Mouse (Mus musculus) midbrain, embryonic 10.5 days (tissue): Measurements from ENCODE around the gene Camta1. TPM values are rescaled to one million over a fixed set of nuclear protein-coding genes. Genes with fewer than 3 reads are reported as not detected.

Source experiments
- DNase-seq: peaks from one replicate; pipeline ENCODE4 v3.0.0-alpha.2; 2017; ENCODE audit warnings: low spot score
- H3K27ac ChIP-seq: fragments of 300-500 bp; sonication (generic); replicated peaks from 2 replicates; pipeline ENCODE4 v1.5.1; 2016; ENCODE audit warnings: mild to moderate bottlenecking
- H3K27me3 ChIP-seq: fragments of 300-500 bp; sonication (generic); 2 replicates; pipeline ENCODE4 v1.6.1; 2016; ENCODE audit warnings: low read depth, mild to moderate bottlenecking; ENCODE audit not compliant: poor library complexity, severe bottlenecking
- H3K36me3 ChIP-seq: fragments of 300-500 bp; sonication (generic); 2 replicates; pipeline ENCODE4 v1.6.1; 2016; ENCODE audit warnings: mild to moderate bottlenecking, moderate library complexity
- H3K4me1 ChIP-seq: fragments of 300-500 bp; sonication (generic); 2 replicates; pipeline ENCODE4 v1.6.1; 2016
- H3K4me3 ChIP-seq: fragments of 300-500 bp; sonication (generic); 2 replicates; pipeline ENCODE4 v1.5.1; 2016; ENCODE audit warnings: mild to moderate bottlenecking, moderate library complexity
- H3K9me3 ChIP-seq: fragments of 300-500 bp; sonication (generic); replicated peaks from 2 replicates; pipeline ENCODE4 v1.6.1; 2016; ENCODE audit warnings: mild to moderate bottlenecking
- WGBS: fragments of 180-500 bp; shearing (Covaris S2); methylation state at CpG from one replicate; pipeline ENCODE4 v1.1.7; 2016; 5-methylcytosine and 5-hydroxymethylcytosine counted together
- polyA plus RNA-seq: library from polyadenylated mRNA; unstranded; fragments of >200 nt; fragmentation: Nextera tagmentation; extraction: Ambion mirVana; gene quantifications from 2 replicates; pipeline ENCODE4 v1.2.1, GENCODE M21; 2016

Gene Camta1
- polyA plus RNA-seq, 1 experiment from 2014 or later, result 137 TPM

- 91% methylated on average over 16 of the region's 16 CpGs for WGBS
- DNase-seq, result no peak
- Histone ChIP-seq H3K9me3 (no peaks in the 10 kb centered on the region), H3K36me3 (no peaks in the 10 kb centered on the region), H3K4me3 (no peak overlapping the region), H3K4me1 (peaks cover 21% of the 10 kb centered on the region), H3K27ac (no peak overlapping the region), H3K27me3 (peaks cover 11% of the 10 kb centered on the region; the same call in 1 of the 2 replicates)
Measured at GRCm38 (mm10) chr4:151415376-151415775, 446.3 kb downstream of the Camta1 start.

DNA sequence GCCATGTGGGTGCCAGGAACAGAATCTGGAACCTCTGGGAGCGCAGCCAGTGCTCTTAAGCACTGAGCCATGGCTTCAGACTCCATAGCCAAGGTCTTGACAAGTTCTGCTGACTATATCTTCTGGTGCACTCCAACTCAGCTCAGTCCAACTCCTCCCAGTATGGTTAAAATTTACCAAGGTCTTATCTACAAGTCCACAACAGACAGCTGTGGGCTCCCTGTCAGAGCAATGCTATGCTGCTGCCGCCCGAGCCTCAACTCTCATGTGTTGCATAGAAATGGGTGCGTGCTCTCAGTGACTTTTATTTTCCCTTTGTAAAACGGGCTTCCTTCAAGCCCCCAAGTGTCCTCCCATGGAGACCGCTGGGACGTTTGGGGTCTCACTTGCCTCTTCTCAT, 446.7 kb downstream of the Camta1 start:
- no peak for DNase-seq
- Histone ChIP-seq H3K27me3 (peaks cover 11% of the 10 kb centered on the region; the same call in 1 of the 2 replicates), H3K4me3 (no peak overlapping the region), H3K4me1 (peaks cover 21% of the 10 kb centered on the region), H3K27ac (no peak overlapping the region), H3K9me3 (no peaks in the 10 kb centered on the region), H3K36me3 (no peaks in the 10 kb centered on the region)
- 92% methylated on average over 7 of the region's 7 CpGs for WGBS

- Histone ChIP-seq H3K9me3 (no peaks in the 10 kb centered on the region), H3K4me3 (peak overlapping the region; percentile 26), H3K27me3 (peaks cover 11% of the 10 kb centered on the region; the same call in 1 of the 2 replicates), H3K36me3 (no peaks in the 10 kb centered on the region), H3K4me1 (peaks cover 25% of the 10 kb centered on the region), H3K27ac (0 out of 2 replicates have a peak overlapping the region, but pooled peaks have one; percentile 38)
- 32% methylated on average over 14 of the region's 14 CpGs for WGBS
- DNase-seq, result peak; percentile 18
Measured at GRCm38 (mm10) chr4:151411641-151412061, 450.0 kb downstream of the Camta1 start.

GRCm38 (mm10) chr4:151411016-151411415, 450.7 kb downstream of the Camta1 start:
- Histone ChIP-seq H3K27ac (no peak overlapping the region), H3K36me3 (no peaks in the 10 kb centered on the region), H3K4me3 (no peak overlapping the region), H3K4me1 (peaks cover 25% of the 10 kb centered on the region), H3K9me3 (no peaks in the 10 kb centered on the region), H3K27me3 (peaks cover 11% of the 10 kb centered on the region; the same call in 1 of the 2 replicates)
- WGBS, result 48% methylated on average over 3 of the region's 3 CpGs
- DNase-seq, result no peak

DNA sequence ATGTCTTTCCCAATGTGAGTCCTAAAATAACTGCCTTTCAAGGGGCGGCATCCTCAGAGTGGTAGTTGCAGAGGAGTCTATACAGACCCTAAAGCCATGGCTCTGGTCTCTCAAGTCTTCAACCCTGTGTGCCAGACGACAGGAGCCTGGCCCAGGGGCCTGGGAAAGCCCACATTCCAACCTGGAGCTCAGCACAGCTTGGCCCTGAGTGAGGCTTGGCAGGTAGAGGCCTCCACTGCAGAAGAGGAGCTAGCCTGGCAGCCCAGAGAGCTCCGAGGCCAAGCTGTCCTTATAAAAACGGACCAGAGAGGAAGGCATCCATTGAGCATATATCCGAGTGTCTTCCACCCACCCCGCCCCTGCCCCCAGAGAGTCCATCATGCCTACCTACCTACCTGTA, 452.4 kb downstream of the Camta1 start:
- no peaks in the 10 kb centered on the region for H3K36me3 ChIP-seq
- H3K9me3 ChIP-seq, result no peaks in the 10 kb centered on the region
- peaks cover 11% of the 10 kb centered on the region; the same call in 1 of the 2 replicates for H3K27me3 ChIP-seq
- peaks cover 31% of the 10 kb centered on the region for H3K4me1 ChIP-seq
- no peak overlapping the region for H3K27ac ChIP-seq
- no peak for DNase-seq
- H3K4me3 ChIP-seq, result no peak overlapping the region
- 74% methylated on average over 6 of the region's 6 CpGs for WGBS

GRCm38 (mm10) chr4:151408811-151409210, 452.9 kb downstream of the Camta1 start:
- DNase-seq, result no peak
- Histone ChIP-seq H3K4me3 (no peak overlapping the region), H3K36me3 (no peaks in the 10 kb centered on the region), H3K9me3 (no peaks in the 10 kb centered on the region), H3K27ac (no peak overlapping the region), H3K4me1 (peaks cover 31% of the 10 kb centered on the region), H3K27me3 (peaks cover 11% of the 10 kb centered on the region; the same call in 1 of the 2 replicates)
- 61% methylated on average over 8 of the region's 8 CpGs for WGBS

- H3K9me3 ChIP-seq, result no peaks in the 10 kb centered on the region
- H3K36me3 ChIP-seq, result no peaks in the 10 kb centered on the region
- 95% methylated on average over 4 of the region's 4 CpGs for WGBS
- H3K27ac ChIP-seq, result no peak overlapping the region
- H3K4me1 ChIP-seq, result peaks cover 31% of the 10 kb centered on the region
- no peak for DNase-seq
- H3K4me3 ChIP-seq, result no peak overlapping the region
- H3K27me3 ChIP-seq, result peaks cover 11% of the 10 kb centered on the region; the same call in 1 of the 2 replicates
Measured at GRCm38 (mm10) chr4:151408246-151408645, 453.4 kb downstream of the Camta1 start.

GRCm38 (mm10) chr4:151407129-151407528, 454.5 kb downstream of the Camta1 start:
- Histone ChIP-seq H3K9me3 (no peaks in the 10 kb centered on the region), H3K4me3 (no peak overlapping the region), H3K27me3 (0 out of 2 replicates have a peak, but pooled peaks cover under 1% of the 10 kb centered on the region), H3K27ac (no peak overlapping the region), H3K4me1 (peaks cover 23% of the 10 kb centered on the region), H3K36me3 (no peaks in the 10 kb centered on the region)
- 97% methylated on average over 2 of the region's 2 CpGs for WGBS
- no peak for DNase-seq

GRCm38 (mm10) chr4:151404581-151405256, 457.0 kb downstream of the Camta1 start:
- no peaks in the 10 kb centered on the region for H3K27me3 ChIP-seq
- no peak overlapping the region for H3K4me3 ChIP-seq
- WGBS, result 79% methylated on average over 17 of the region's 17 CpGs

DNA sequence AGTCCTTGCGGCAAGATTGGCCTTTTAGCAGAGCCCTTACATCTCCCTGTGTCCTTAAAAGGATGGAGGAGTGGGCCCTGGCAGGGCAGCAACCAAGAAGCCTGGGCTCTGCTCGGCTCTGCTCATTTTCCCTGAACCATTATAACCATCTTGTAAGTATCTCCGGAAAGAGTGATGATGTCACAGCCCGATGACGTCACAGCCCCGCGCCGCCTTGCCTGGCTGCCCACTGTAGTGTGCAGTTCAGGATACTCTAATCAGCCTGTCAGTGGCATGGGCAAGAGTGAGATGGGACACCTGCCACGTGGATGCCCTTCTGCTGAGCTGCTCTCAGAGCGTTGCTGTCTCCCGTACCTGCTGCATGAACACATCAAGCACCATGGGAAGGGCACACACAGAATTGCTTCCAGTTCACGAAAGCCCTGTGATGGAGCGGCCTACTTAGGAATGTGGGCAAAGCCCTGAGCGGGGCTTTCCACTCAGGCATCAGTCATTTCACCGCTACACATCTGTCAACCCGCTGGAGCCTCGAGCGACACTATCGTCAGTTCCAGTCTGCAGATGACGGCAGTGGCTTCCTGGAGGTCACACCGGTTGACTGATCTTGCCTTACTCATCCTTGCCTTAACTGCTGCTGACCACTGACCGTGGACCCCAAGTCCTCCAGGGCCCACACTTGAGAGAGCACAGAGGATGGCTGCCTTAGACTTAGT, 459.8 kb downstream of the Camta1 start:
- Histone ChIP-seq H3K27me3 (no peaks in the 10 kb centered on the region), H3K27ac (no peak overlapping the region; the same call in 1 of the 2 replicates), H3K36me3 (no peaks in the 10 kb centered on the region), H3K9me3 (no peaks in the 10 kb centered on the region), H3K4me1 (peaks cover 9% of the 10 kb centered on the region), H3K4me3 (no peak overlapping the region)
- WGBS, result 94% methylated on average over 22 of the region's 22 CpGs
- DNase-seq, result no peak

More at GRCm38 (mm10) chr4:151404581-151405256, 457.0 kb downstream of the Camta1 start:
- no peaks in the 10 kb centered on the region for H3K36me3 ChIP-seq
- H3K4me1 ChIP-seq, result peaks cover 13% of the 10 kb centered on the region
- DNase-seq, result no peak
- no peak overlapping the region for H3K27ac ChIP-seq
- H3K9me3 ChIP-seq, result no peaks in the 10 kb centered on the region

DNA sequence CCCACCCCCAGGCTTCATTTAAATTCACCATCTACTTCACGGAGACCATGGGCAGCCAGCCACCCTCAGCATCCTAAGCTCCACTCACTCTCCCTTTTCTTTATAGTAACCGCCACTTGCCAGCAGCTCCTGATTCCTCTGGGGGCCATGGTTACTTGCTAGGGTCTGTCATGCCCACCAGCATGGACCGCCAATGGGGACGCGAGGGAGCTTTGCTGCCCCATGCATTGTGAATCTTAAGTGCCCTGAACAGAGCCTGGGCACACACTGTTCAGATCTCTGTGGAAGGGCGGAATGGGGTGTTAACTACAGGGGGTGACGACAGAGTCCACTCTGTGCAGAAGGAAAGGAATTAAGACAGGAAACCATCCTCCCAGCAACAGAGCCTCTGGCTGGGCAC, 465.1 kb downstream of the Camta1 start:
- no peak overlapping the region for H3K27ac ChIP-seq
- H3K36me3 ChIP-seq, result no peaks in the 10 kb centered on the region
- peaks cover 14% of the 10 kb centered on the region for H3K4me1 ChIP-seq
- no peak for DNase-seq
- no peak overlapping the region for H3K4me3 ChIP-seq
- H3K9me3 ChIP-seq, result no peaks in the 10 kb centered on the region
- WGBS, result 78% methylated on average over 7 of the region's 7 CpGs
- no peaks in the 10 kb centered on the region for H3K27me3 ChIP-seq

DNA sequence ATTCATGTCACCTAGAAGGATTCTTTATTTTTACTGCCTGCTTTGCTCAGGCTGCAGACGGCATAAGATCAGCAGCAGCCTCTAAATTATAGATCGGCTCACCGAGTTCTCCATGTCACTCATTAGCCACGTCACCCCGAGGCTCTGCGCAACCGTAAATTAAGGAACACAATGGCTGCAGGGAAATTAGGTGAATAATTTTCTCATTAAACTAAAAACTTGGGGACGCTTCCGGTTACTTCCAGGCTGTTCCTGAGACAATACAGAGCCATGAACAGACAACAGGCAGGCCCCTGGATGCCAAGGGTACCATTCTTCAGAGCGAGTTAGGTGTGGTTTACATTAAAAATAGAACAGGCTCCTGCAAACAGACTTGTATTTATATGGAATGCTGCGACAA, 472.3 kb downstream of the Camta1 start:
- no peak for DNase-seq
- H3K36me3 ChIP-seq, result no peaks in the 10 kb centered on the region
- H3K4me3 ChIP-seq, result no peak overlapping the region
- H3K4me1 ChIP-seq, result peaks cover 32% of the 10 kb centered on the region
- H3K27ac ChIP-seq, result no peak overlapping the region
- peaks cover 16% of the 10 kb centered on the region for H3K27me3 ChIP-seq
- 86% methylated on average over 11 of the region's 11 CpGs for WGBS
- H3K9me3 ChIP-seq, result no peaks in the 10 kb centered on the region
